Mouse (Mus musculus): Measurements from ENCODE around the gene Fbxo10. TPM values are rescaled to one million over a fixed set of nuclear protein-coding genes. Genes with fewer than 3 reads are reported as not detected.

Fbxo10 gene
- polyA plus RNA-seq (2015; fragmentation: Nextera tagmentation; extraction: Ambion mirVana) = 7.9 and 8.2 TPM in 2 replicates

- Histone ChIP-seq H3K36me3 (ENCODE audit: control insufficient read depth, insufficient read depth, low read length) (no peaks in the 10 kb centered on the region), H3K9me3 (ENCODE audit: control insufficient read depth, low read length) (no peaks in the 10 kb centered on the region), H3K4me3 (ENCODE audit: low read length) (peak within 1 kb of the TSS; percentile 89), H3K27me3 (replicated peaks; ENCODE audit: control insufficient read depth, insufficient read depth, low read length) (no peaks in the 10 kb centered on the region), H3K27ac (ENCODE audit: low read length) (peak within 1 kb of the TSS; percentile 81), H3K9ac (ENCODE audit: low read depth, low read length) (peak within 1 kb of the TSS; percentile 94), H3K4me1 (ENCODE audit: control insufficient read depth, insufficient read depth, low read length) (peaks cover 11% of the 10 kb centered on the region), H3K4me2 (ENCODE audit: low read depth, low read length) (peak within 1 kb of the TSS; percentile 92)
- ATAC-seq = peak; percentile 96
- WGBS = under 1% methylated on average over 76 of the region's 77 CpGs
These were observed at the start of gene Fbxo10 for GRCm38 (mm10) chr4:45084021-45084894. Gene Fbxo10, minus strand, starts transcription at chr4:45084604.

- Histone ChIP-seq H3K4me3 (ENCODE audit: low read length) (no peak overlapping the region), H3K36me3 (ENCODE audit: control insufficient read depth, insufficient read depth, low read length) (no peaks in the 10 kb centered on the region), H3K27ac (ENCODE audit: low read length) (no peak overlapping the region), H3K4me1 (ENCODE audit: control insufficient read depth, insufficient read depth, low read length) (no peaks in the 10 kb centered on the region), H3K9ac (ENCODE audit: low read depth, low read length) (no peak overlapping the region), H3K9me3 (ENCODE audit: control insufficient read depth, low read length) (no peaks in the 10 kb centered on the region), H3K4me2 (ENCODE audit: low read depth, low read length) (no peak overlapping the region), H3K27me3 (replicated peaks; ENCODE audit: control insufficient read depth, insufficient read depth, low read length) (no peaks in the 10 kb centered on the region)
- ATAC-seq = no peak
- 78% methylated on average over 4 of the region's 4 CpGs for WGBS
These were observed 46.6 kb upstream of the Fbxo10 start for GRCm38 (mm10) chr4:45131021-45131420.

GRCm38 (mm10) chr4:45121311-45121710 is 36.9 kb upstream of the Fbxo10 start:
- no peak overlapping the region for H3K4me3 ChIP-seq (ENCODE audit: low read length)
- no peaks in the 10 kb centered on the region for H3K4me1 ChIP-seq (ENCODE audit: control insufficient read depth, insufficient read depth, low read length)
- no peaks in the 10 kb centered on the region for H3K36me3 ChIP-seq (ENCODE audit: control insufficient read depth, insufficient read depth, low read length)
- H3K27me3 ChIP-seq (replicated peaks; ENCODE audit: control insufficient read depth, insufficient read depth, low read length) = no peaks in the 10 kb centered on the region
- H3K27ac ChIP-seq (ENCODE audit: low read length) = no peak overlapping the region
- no peak for ATAC-seq
- H3K9me3 ChIP-seq (ENCODE audit: control insufficient read depth, low read length) = no peaks in the 10 kb centered on the region
- WGBS = 79% methylated on average over 11 of the region's 11 CpGs
- H3K4me2 ChIP-seq (ENCODE audit: low read depth, low read length) = no peak overlapping the region
- no peak overlapping the region for H3K9ac ChIP-seq (ENCODE audit: low read depth, low read length)

GRCm38 (mm10) chr4:45108456-45109110 is 24.2 kb upstream of the Fbxo10 start:
- H3K4me2 ChIP-seq (ENCODE audit: low read depth, low read length) = 0 out of 2 replicates have a peak overlapping the region, but pooled peaks have one; percentile 2
- no peak overlapping the region; the same call in 1 of the 2 replicates for H3K9ac ChIP-seq (ENCODE audit: low read depth, low read length)
- WGBS = 68% methylated on average over 8 of the region's 8 CpGs
- H3K9me3 ChIP-seq (ENCODE audit: control insufficient read depth, low read length) = no peaks in the 10 kb centered on the region
- peaks cover 13% of the 10 kb centered on the region for H3K4me1 ChIP-seq (ENCODE audit: control insufficient read depth, insufficient read depth, low read length)
- no peaks in the 10 kb centered on the region for H3K27me3 ChIP-seq (replicated peaks; ENCODE audit: control insufficient read depth, insufficient read depth, low read length)
- no peak overlapping the region; the same call in 1 of the 2 replicates for H3K4me3 ChIP-seq (ENCODE audit: low read length)
- peaks cover 3% of the 10 kb centered on the region; the same call in 1 of the 2 replicates for H3K36me3 ChIP-seq (ENCODE audit: control insufficient read depth, insufficient read depth, low read length)
- ATAC-seq = no peak
- H3K27ac ChIP-seq (ENCODE audit: low read length) = no peak overlapping the region

GRCm38 (mm10) chr4:45107601-45108277 is 23.3 kb upstream of the Fbxo10 start, which contains the start of gene Tomm5:
Gene Tomm5, minus strand, starts transcription at chr4:45108114.
- H3K36me3 ChIP-seq (ENCODE audit: control insufficient read depth, insufficient read depth, low read length) = peaks cover 3% of the 10 kb centered on the region; the same call in 1 of the 2 replicates
- WGBS = under 1% methylated on average over 39 of the region's 39 CpGs
- ATAC-seq = peak; percentile 98
- peak within 1 kb of the TSS; percentile 78 for H3K27ac ChIP-seq (ENCODE audit: low read length)
- H3K9ac ChIP-seq (ENCODE audit: low read depth, low read length) = peak within 1 kb of the TSS; percentile 98
- H3K4me3 ChIP-seq (ENCODE audit: low read length) = peak within 1 kb of the TSS; percentile 96
- peaks cover 13% of the 10 kb centered on the region for H3K4me1 ChIP-seq (ENCODE audit: control insufficient read depth, insufficient read depth, low read length)
- H3K4me2 ChIP-seq (ENCODE audit: low read depth, low read length) = peak within 1 kb of the TSS; percentile 77
- no peaks in the 10 kb centered on the region for H3K9me3 ChIP-seq (ENCODE audit: control insufficient read depth, low read length)
- no peaks in the 10 kb centered on the region for H3K27me3 ChIP-seq (replicated peaks; ENCODE audit: control insufficient read depth, insufficient read depth, low read length)

GRCm38 (mm10) chr4:45107066-45107465 is 22.7 kb upstream of the Fbxo10 start:
- Histone ChIP-seq H3K36me3 (ENCODE audit: control insufficient read depth, insufficient read depth, low read length) (peaks cover 3% of the 10 kb centered on the region; the same call in 1 of the 2 replicates), H3K4me1 (ENCODE audit: control insufficient read depth, insufficient read depth, low read length) (peaks cover 13% of the 10 kb centered on the region), H3K9me3 (ENCODE audit: control insufficient read depth, low read length) (no peaks in the 10 kb centered on the region), H3K27ac (ENCODE audit: low read length) (peak overlapping the region; percentile 78), H3K9ac (ENCODE audit: low read depth, low read length) (peak overlapping the region; percentile 98), H3K27me3 (replicated peaks; ENCODE audit: control insufficient read depth, insufficient read depth, low read length) (no peaks in the 10 kb centered on the region), H3K4me3 (ENCODE audit: low read length) (peak overlapping the region; percentile 96), H3K4me2 (ENCODE audit: low read depth, low read length) (peak overlapping the region; percentile 77)
- 7% methylated on average over 4 of the region's 4 CpGs for WGBS
- peak; percentile 43 for ATAC-seq

GRCm38 (mm10) chr4:45106409-45106808 is 22.0 kb upstream of the Fbxo10 start:
- ATAC-seq = no peak
- H3K27ac ChIP-seq (ENCODE audit: low read length) = no peak overlapping the region
- H3K9ac ChIP-seq (ENCODE audit: low read depth, low read length) = peak overlapping the region; percentile 98
- peaks cover 13% of the 10 kb centered on the region for H3K4me1 ChIP-seq (ENCODE audit: control insufficient read depth, insufficient read depth, low read length)
- H3K27me3 ChIP-seq (replicated peaks; ENCODE audit: control insufficient read depth, insufficient read depth, low read length) = no peaks in the 10 kb centered on the region
- WGBS = 69% methylated on average over 5 of the region's 5 CpGs
- H3K4me2 ChIP-seq (ENCODE audit: low read depth, low read length) = peak overlapping the region; percentile 77
- no peaks in the 10 kb centered on the region for H3K9me3 ChIP-seq (ENCODE audit: control insufficient read depth, low read length)
- peaks cover 3% of the 10 kb centered on the region; the same call in 1 of the 2 replicates for H3K36me3 ChIP-seq (ENCODE audit: control insufficient read depth, insufficient read depth, low read length)
- peak overlapping the region; percentile 96 for H3K4me3 ChIP-seq (ENCODE audit: low read length)

- H3K27ac ChIP-seq (ENCODE audit: low read length) = no peak overlapping the region
- ATAC-seq = no peak
- WGBS = 23% methylated on average over 7 of the region's 7 CpGs
These were observed 12.9 kb upstream of the Fbxo10 start for GRCm38 (mm10) chr4:45097198-45097872.

More at GRCm38 (mm10) chr4:45097198-45097872, 12.9 kb upstream of the Fbxo10 start:
- no peaks in the 10 kb centered on the region for H3K27me3 ChIP-seq (replicated peaks; ENCODE audit: control insufficient read depth, insufficient read depth, low read length)
- H3K4me2 ChIP-seq (ENCODE audit: low read depth, low read length) = no peak overlapping the region
- no peaks in the 10 kb centered on the region for H3K9me3 ChIP-seq (ENCODE audit: control insufficient read depth, low read length)
- no peaks in the 10 kb centered on the region for H3K36me3 ChIP-seq (ENCODE audit: control insufficient read depth, insufficient read depth, low read length)
- H3K4me1 ChIP-seq (ENCODE audit: control insufficient read depth, insufficient read depth, low read length) = no peaks in the 10 kb centered on the region
- H3K9ac ChIP-seq (ENCODE audit: low read depth, low read length) = no peak overlapping the region
- H3K4me3 ChIP-seq (ENCODE audit: low read length) = no peak overlapping the region
